Mouse (Mus musculus): ENCODE results near the gene E330009J07Rik. TPM values are rescaled to one million over a fixed set of nuclear protein-coding genes. Genes with fewer than 3 reads are reported as not detected.

The E330009J07Rik gene
- polyA plus RNA-seq, 1 experiment from 2014 or later: 10.8 TPM

DNA sequence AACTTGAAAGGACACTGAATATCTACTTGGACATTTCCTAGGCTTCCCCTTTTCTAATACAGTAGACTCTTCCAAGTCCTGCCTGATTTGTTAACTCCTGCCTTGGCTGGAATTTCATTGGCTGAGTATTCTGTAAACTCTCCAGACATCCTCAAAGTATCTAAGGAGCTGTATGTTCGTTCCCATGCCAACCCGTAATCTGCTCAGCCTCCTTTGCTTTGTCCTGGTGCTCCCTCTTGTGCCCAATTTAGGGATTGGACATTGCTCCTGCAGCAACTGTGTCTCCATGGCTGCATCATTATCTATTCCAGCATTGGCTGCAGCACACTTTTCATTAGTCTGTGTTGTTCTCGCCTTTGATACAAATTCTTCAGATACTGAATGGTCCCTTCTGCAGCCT is 42.7 kb downstream of the E330009J07Rik start:
- Histone ChIP-seq H3K4me1 (no peaks in the 10 kb centered on the region), H3K4me3 (no peak overlapping the region), H3K4me2 (no peak overlapping the region), H3K9ac (no peak overlapping the region), H3K9me3 (no peaks in the 10 kb centered on the region), H3K27me3 (no peaks in the 10 kb centered on the region), H3K27ac (no peak overlapping the region), H3K36me3 (peaks cover 38% of the 10 kb centered on the region)
- peak; percentile 80 for ATAC-seq (ENCODE audit: insufficient number of reproducible peaks, insufficient read depth, low FRiP score, low TSS enrichment, low read depth)
- WGBS: 43% methylated on average over 3 of the region's 3 CpGs

DNA sequence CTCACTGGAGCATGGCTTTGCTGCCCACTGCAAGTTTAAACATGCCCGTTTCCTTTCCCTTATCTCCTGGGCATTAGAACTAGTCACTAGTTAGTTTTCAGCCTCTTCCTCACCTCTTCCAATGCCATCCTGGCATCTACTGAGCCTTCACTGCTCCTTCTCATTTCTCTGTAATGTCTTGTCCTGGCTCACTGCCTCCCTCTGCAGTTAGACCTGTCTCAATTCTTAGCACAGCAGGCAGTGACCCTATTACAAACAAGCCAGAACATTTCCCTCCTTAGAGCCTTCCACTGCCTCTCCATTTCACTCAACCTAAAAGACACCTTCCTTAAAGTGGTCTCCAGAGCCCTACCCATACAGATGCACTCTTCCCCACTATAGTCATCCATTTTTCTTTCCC is 45.0 kb downstream of the E330009J07Rik start:
- Histone ChIP-seq H3K4me1 (no peaks in the 10 kb centered on the region), H3K9ac (no peak overlapping the region), H3K4me2 (no peak overlapping the region), H3K9me3 (no peaks in the 10 kb centered on the region), H3K27ac (no peak overlapping the region), H3K4me3 (no peak overlapping the region), H3K36me3 (peaks cover 35% of the 10 kb centered on the region; the same call in 1 of the 2 replicates), H3K27me3 (no peaks in the 10 kb centered on the region)
- WGBS: 89% methylated on average over 1 of the region's 1 CpGs
- ATAC-seq (ENCODE audit: insufficient number of reproducible peaks, insufficient read depth, low FRiP score, low TSS enrichment, low read depth): no peak

DNA sequence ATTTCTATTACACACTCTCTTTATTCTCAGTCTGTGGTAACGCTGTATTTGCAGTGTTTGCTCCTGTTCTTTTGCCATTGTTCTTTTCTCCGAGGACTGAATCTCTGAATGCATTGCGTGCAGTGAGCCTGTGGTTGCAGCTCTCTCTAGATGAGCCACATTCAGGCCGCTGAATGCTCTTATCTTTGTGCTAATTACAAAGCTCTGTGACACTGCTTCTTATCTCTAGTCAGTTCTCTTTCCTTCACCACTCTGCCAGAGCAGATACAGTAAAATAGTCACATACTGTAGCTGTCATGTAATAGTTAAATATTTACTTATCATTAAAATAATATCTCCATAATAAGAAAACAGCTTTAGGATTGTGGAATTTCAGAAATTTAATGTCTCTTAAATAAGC is 47.3 kb downstream of the E330009J07Rik start:
- Histone ChIP-seq H3K27me3 (no peaks in the 10 kb centered on the region), H3K4me1 (no peaks in the 10 kb centered on the region), H3K9me3 (no peaks in the 10 kb centered on the region), H3K9ac (no peak overlapping the region), H3K27ac (no peak overlapping the region), H3K4me2 (no peak overlapping the region), H3K4me3 (no peak overlapping the region), H3K36me3 (peaks cover 26% of the 10 kb centered on the region; the same call in 1 of the 2 replicates)
- no peak for ATAC-seq (ENCODE audit: insufficient number of reproducible peaks, insufficient read depth, low FRiP score, low TSS enrichment, low read depth)
- WGBS: 83% methylated on average over 4 of the region's 4 CpGs

DNA sequence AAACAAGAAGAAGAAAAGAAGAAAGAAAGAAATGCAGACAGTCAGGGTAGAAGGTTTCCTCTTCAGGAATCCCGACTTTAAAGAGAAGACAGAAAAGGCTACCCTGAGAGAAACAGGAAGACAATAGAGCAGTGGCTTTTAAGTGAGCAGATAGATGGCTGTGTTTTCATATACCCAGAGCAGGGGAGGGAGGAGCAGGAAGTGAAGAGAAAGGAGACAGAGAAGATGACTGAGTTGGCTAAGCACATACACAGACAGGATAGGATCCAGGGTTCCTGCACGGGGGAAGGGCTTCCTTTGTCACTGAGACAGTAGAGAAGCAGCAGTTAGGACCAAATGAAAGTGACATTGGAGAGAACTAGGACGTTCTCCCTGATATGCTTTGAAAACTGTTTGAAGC is 50.3 kb downstream of the E330009J07Rik start:
- no peak overlapping the region for H3K4me2 ChIP-seq
- no peak overlapping the region for H3K27ac ChIP-seq
- no peak for ATAC-seq (ENCODE audit: insufficient number of reproducible peaks, insufficient read depth, low FRiP score, low TSS enrichment, low read depth)
- H3K27me3 ChIP-seq: no peaks in the 10 kb centered on the region
- no peak overlapping the region for H3K9ac ChIP-seq
- no peaks in the 10 kb centered on the region for H3K4me1 ChIP-seq
- H3K36me3 ChIP-seq: peaks cover 36% of the 10 kb centered on the region
- no peak overlapping the region for H3K4me3 ChIP-seq
- H3K9me3 ChIP-seq: no peaks in the 10 kb centered on the region
- WGBS: 61% methylated on average over 3 of the region's 3 CpGs

DNA sequence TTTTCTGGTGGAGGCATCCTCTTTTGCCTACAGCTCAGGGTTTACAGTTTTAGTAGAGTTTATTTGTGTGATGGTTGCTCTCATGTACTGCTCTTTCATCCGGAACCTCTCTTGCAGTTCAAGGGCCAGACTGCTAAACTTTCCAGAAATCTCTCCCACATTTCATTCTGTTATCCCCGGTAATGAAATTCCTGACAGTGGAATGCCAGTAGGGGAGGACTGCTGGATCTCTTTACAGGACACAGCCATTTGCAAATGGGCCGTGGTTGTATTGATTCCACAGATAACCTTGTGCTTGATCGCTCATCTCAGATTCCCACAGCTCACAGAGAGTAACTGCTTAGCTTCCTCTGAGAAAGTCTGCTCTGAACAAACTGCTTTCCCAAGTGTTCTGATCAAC is 54.0 kb downstream of the E330009J07Rik start:
- no peak for ATAC-seq (ENCODE audit: insufficient number of reproducible peaks, insufficient read depth, low FRiP score, low TSS enrichment, low read depth)
- H3K4me2 ChIP-seq: no peak overlapping the region
- H3K9ac ChIP-seq: no peak overlapping the region
- no peaks in the 10 kb centered on the region for H3K9me3 ChIP-seq
- H3K27me3 ChIP-seq: no peaks in the 10 kb centered on the region
- H3K36me3 ChIP-seq: peaks cover 31% of the 10 kb centered on the region
- H3K4me3 ChIP-seq: no peak overlapping the region
- WGBS: 72% methylated on average over 4 of the region's 4 CpGs
- no peak overlapping the region for H3K27ac ChIP-seq
- H3K4me1 ChIP-seq: no peaks in the 10 kb centered on the region

DNA sequence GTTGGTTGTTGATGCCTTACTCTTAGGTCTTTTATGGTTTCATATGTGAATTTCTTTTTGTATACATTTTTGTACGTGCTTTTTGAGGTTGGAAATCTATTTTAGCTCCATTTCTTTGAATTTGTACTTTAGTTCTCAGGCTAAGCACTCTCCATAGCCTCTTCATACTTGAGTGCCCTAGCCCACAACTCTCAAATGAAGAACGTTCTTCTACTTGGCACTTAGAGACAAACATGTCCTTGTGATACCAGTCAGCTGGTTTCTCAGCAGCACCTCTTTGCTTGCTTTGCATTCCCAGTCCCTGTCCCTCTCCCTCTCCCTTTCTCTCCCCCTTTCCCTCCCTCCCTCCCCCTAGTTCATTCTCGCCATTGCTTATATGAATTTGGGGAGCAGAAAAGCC is 55.8 kb downstream of the E330009J07Rik start:
- Histone ChIP-seq H3K4me2 (no peak overlapping the region), H3K27me3 (no peaks in the 10 kb centered on the region), H3K27ac (no peak overlapping the region), H3K4me3 (no peak overlapping the region), H3K9ac (no peak overlapping the region), H3K4me1 (no peaks in the 10 kb centered on the region), H3K9me3 (no peaks in the 10 kb centered on the region), H3K36me3 (peaks cover 29% of the 10 kb centered on the region)
- 87% methylated on average over 3 of the region's 3 CpGs for WGBS
- ATAC-seq (ENCODE audit: insufficient number of reproducible peaks, insufficient read depth, low FRiP score, low TSS enrichment, low read depth): no peak

DNA sequence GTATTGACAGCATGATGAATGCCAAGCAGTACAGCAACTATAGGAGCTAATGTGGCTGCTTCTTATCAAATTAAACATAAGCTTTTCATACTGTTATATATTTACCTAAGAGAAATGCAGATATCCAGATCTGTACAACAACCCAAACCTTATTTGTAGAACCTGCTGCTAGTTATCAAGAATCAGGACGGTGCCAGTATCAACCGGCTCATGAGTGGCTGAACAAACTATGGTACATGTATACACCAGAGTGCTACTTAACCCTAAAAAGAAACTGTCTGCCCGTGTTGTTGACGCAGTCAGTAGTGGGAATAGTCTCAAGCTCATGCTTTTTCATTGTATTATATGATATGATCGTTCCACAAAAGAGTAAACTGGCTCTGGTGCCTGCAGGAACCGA is 64.9 kb downstream of the E330009J07Rik start:
- WGBS: 96% methylated on average over 6 of the region's 6 CpGs
- Histone ChIP-seq H3K27me3 (no peaks in the 10 kb centered on the region), H3K9ac (no peak overlapping the region), H3K27ac (no peak overlapping the region), H3K36me3 (peaks cover 20% of the 10 kb centered on the region), H3K4me1 (no peaks in the 10 kb centered on the region), H3K4me2 (no peak overlapping the region), H3K4me3 (no peak overlapping the region), H3K9me3 (no peaks in the 10 kb centered on the region)
- ATAC-seq (ENCODE audit: insufficient number of reproducible peaks, insufficient read depth, low FRiP score, low TSS enrichment, low read depth): no peak

DNA sequence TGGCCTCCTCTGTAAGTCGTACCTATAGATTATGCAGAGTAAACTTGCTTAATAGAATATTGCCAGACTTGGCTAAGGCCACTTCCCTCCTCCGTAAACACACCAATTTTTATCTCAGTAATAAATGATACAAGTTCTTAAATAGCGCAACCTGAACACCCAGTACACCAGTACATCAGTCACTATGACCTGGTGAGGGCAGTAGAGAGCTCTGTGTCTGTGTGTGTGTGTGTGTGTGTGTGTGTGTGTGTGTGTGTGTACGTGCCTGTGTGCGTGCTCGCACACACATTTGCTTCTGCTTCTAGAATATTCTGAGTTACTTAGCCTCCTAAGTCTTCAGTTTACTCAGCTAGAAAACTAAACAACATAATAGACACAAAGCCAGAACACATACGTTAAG is 82.6 kb downstream of the E330009J07Rik start:
- Histone ChIP-seq H3K9ac (no peak overlapping the region), H3K9me3 (no peaks in the 10 kb centered on the region), H3K27me3 (no peaks in the 10 kb centered on the region), H3K36me3 (peaks cover 28% of the 10 kb centered on the region), H3K4me1 (no peaks in the 10 kb centered on the region), H3K27ac (no peak overlapping the region), H3K4me2 (no peak overlapping the region), H3K4me3 (no peak overlapping the region)
- 95% methylated on average over 7 of the region's 7 CpGs for WGBS
- no peak for ATAC-seq (ENCODE audit: insufficient number of reproducible peaks, insufficient read depth, low FRiP score, low TSS enrichment, low read depth)

Other genes with a start within 250 kb of the E330009J07Rik start
- 52.2 and 52.5 TPM in 2 replicates for gene Agk, start 111.0 kb downstream of the E330009J07Rik start, polyA plus RNA-seq (2015; fragmentation: Nextera tagmentation; extraction: Ambion mirVana)
- not detected in 2 replicates for gene Wee2, start 3.0 kb upstream of the E330009J07Rik start, polyA plus RNA-seq (2015; fragmentation: Nextera tagmentation; extraction: Ambion mirVana)
- gene Ssbp1, start 35.2 kb upstream of the E330009J07Rik start, polyA plus RNA-seq (2015; fragmentation: Nextera tagmentation; extraction: Ambion mirVana): 185 and 223 TPM in 2 replicates
- gene Tas2r137, start 55.1 kb upstream of the E330009J07Rik start, polyA plus RNA-seq (2015; fragmentation: Nextera tagmentation; extraction: Ambion mirVana): not detected in 2 replicates
- gene Tas2r108, start 57.4 kb upstream of the E330009J07Rik start, polyA plus RNA-seq (2015; fragmentation: Nextera tagmentation; extraction: Ambion mirVana): 0.28 TPM in 1 of 2 replicates, not detected in the other
- gene Prss37, start 83.4 kb upstream of the E330009J07Rik start, polyA plus RNA-seq (2015; fragmentation: Nextera tagmentation; extraction: Ambion mirVana): not detected in 2 replicates
- 0.13 TPM in 1 of 2 replicates, not detected in the other for gene Olfr461, start 118.9 kb upstream of the E330009J07Rik start, polyA plus RNA-seq (2015; fragmentation: Nextera tagmentation; extraction: Ambion mirVana)
- gene Olfr460, start 133.4 kb upstream of the E330009J07Rik start, polyA plus RNA-seq (2015; fragmentation: Nextera tagmentation; extraction: Ambion mirVana): not detected in 2 replicates
- 1.2 and 2.5 TPM in 2 replicates for gene Clec5a, start 149.7 kb upstream of the E330009J07Rik start, polyA plus RNA-seq (2015; fragmentation: Nextera tagmentation; extraction: Ambion mirVana)
- not detected in 2 replicates for gene Tas2r138, start 177.2 kb upstream of the E330009J07Rik start, polyA plus RNA-seq (2015; fragmentation: Nextera tagmentation; extraction: Ambion mirVana)
- gene Mgam, start 192.7 kb upstream of the E330009J07Rik start, polyA plus RNA-seq (2015; fragmentation: Nextera tagmentation; extraction: Ambion mirVana): 1.9 TPM in 1 of 2 replicates, not detected in the other